Mouse (Mus musculus) ZHBTc4 (cell line): Measurements from ENCODE around the gene Iqsec3.

Source experiments
- DNase-seq: peaks from one replicate; pipeline ENCODE4 v3.0.0-alpha.2; 2011; ENCODE audit warnings: low read depth, low spot score

Gene Iqsec3

GRCm38 (mm10) chr6:121454549-121455494 lies 18.7 kb downstream of the Iqsec3 start:
- no peak for DNase-seq

GRCm38 (mm10) chr6:121453776-121454175 lies 19.7 kb downstream of the Iqsec3 start:
- no peak for DNase-seq

GRCm38 (mm10) chr6:121451703-121452102 lies 21.8 kb downstream of the Iqsec3 start:
- no peak for DNase-seq

- DNase-seq: no peak
These were observed 32.7 kb downstream of the Iqsec3 start for GRCm38 (mm10) chr6:121440696-121441220.

GRCm38 (mm10) chr6:121424830-121425229 lies 48.6 kb downstream of the Iqsec3 start:
- no peak for DNase-seq

- DNase-seq: no peak
These were observed 49.1 kb downstream of the Iqsec3 start for GRCm38 (mm10) chr6:121424403-121424802.

GRCm38 (mm10) chr6:121412558-121413297 lies 60.8 kb downstream of the Iqsec3 start:
- peak; percentile 55 for DNase-seq

GRCm38 (mm10) chr6:121407571-121408011 lies 65.9 kb downstream of the Iqsec3 start:
- no peak for DNase-seq

- DNase-seq: no peak
These were observed 68.2 kb downstream of the Iqsec3 start for GRCm38 (mm10) chr6:121405311-121405710.

- DNase-seq: no peak
These were observed 70.7 kb downstream of the Iqsec3 start for GRCm38 (mm10) chr6:121402661-121403244.

- DNase-seq: no peak
These were observed 71.4 kb downstream of the Iqsec3 start for GRCm38 (mm10) chr6:121401826-121402660.

- no peak for DNase-seq
These were observed 72.3 kb downstream of the Iqsec3 start for GRCm38 (mm10) chr6:121401140-121401539.

GRCm38 (mm10) chr6:121392610-121393252 lies 80.7 kb downstream of the Iqsec3 start:
- DNase-seq: no peak

- no peak for DNase-seq
These were observed 88.1 kb downstream of the Iqsec3 start for GRCm38 (mm10) chr6:121385397-121385796.

- no peak for DNase-seq
These were observed 91.4 kb downstream of the Iqsec3 start for GRCm38 (mm10) chr6:121382071-121382470.

- DNase-seq: no peak
These were observed 92.9 kb downstream of the Iqsec3 start for GRCm38 (mm10) chr6:121380576-121380975.

GRCm38 (mm10) chr6:121378256-121378655 lies 95.2 kb downstream of the Iqsec3 start:
- peak; percentile 58 for DNase-seq

- no peak for DNase-seq
These were observed 97.3 kb downstream of the Iqsec3 start for GRCm38 (mm10) chr6:121376159-121376558.

- DNase-seq: no peak
These were observed 102.1 kb downstream of the Iqsec3 start for GRCm38 (mm10) chr6:121371197-121371980.

GRCm38 (mm10) chr6:121367099-121367498 lies 106.4 kb downstream of the Iqsec3 start:
- no peak for DNase-seq
